Mouse (Mus musculus): ENCODE measurements around the gene Spink4. TPM values are rescaled to one million over a fixed set of nuclear protein-coding genes. Genes with fewer than 3 reads are reported as not detected.

The Spink4 gene
- total RNA-seq, 1 experiment = not detected

- DNase-seq (ENCODE audit: low read depth, low spot score) = no peak
- H3K4me3 ChIP-seq (ENCODE audit: insufficient read depth in 1 of 2, low read depth in 1 of 2, low read length in 2 of 2, poor library complexity in 1 of 2, severe bottlenecking in 1 of 2) = no peak overlapping the region
- H3K27ac ChIP-seq (ENCODE audit: insufficient read depth, low read depth, low read length, poor library complexity, severe bottlenecking) = no peak overlapping the region
- in situ Hi-C loops (cut with MboI; ENCODE audit: low sequenced_read_pairs in 2 of 2, unreplicated experiment in 2 of 2) = no loop called here
- TF ChIP-seq HCFC1 (IDR thresholded peaks at IDR 0.05; ENCODE audit: borderline replicate concordance, insufficient read depth, low read length) (no peak), ZC3H11A (IDR thresholded peaks at IDR 0.05; ENCODE audit: borderline replicate concordance, low read depth, low read length) (no peak), CHD2 (IDR thresholded peaks at IDR 0.05; ENCODE audit: low read depth, low read length) (no peak), ZNF384 (IDR thresholded peaks at IDR 0.05; ENCODE audit: low read depth, low read length) (no peak), MAFK (IDR thresholded peaks at IDR 0.05; ENCODE audit: insufficient read depth, low read depth, low read length) (no peak)
- peaks cover 0 to 6% of the 10 kb centered on the region in 2 experiments; a peak in 1 of 4 replicates for H3K4me1 ChIP-seq (ENCODE audit: control insufficient read depth in 2 of 2, insufficient read depth in 2 of 2, low read length in 2 of 2, poor library complexity in 1 of 2)
- no peaks in the 10 kb centered on the region for H3K9me3 ChIP-seq (ENCODE audit: control insufficient read depth, insufficient read depth, low read depth, low read length)
- no peaks in the 10 kb centered on the region for H3K36me3 ChIP-seq (ENCODE audit: control insufficient read depth, insufficient read depth, low read length, poor library complexity, severe bottlenecking)
- H3K9ac ChIP-seq (ENCODE audit: insufficient read depth, low read depth, low read length, poor library complexity, severe bottlenecking) = no peak overlapping the region
Observed at GRCm38 (mm10) chr4:40914287-40914867, 5.5 kb upstream of the Spink4 start.

DNA sequence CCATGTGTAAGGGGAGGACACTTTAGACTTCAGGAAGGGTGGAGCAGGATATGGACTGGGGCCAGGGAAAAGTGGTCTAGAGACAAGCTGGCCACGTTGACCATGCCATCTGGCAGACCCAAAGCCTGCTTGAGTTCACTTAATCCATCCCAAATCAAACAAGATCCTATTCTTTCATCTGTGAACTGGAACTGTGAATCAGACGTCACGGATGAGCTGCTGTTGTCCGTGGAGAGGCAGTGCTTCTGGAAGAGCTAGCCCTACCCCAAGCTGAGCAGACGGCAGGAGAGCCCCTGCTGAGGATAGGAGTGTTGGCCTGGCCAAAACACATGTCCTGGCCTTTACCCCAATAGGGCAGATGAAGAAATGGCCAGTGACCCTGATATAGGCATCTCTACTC is 3.9 kb upstream of the Spink4 start:
- in situ Hi-C loops (cut with MboI; ENCODE audit: low sequenced_read_pairs in 2 of 2, unreplicated experiment in 2 of 2) = no loop called here
- TF ChIP-seq HCFC1 (IDR thresholded peaks at IDR 0.05; ENCODE audit: borderline replicate concordance, insufficient read depth, low read length) (no peak), MAFK (IDR thresholded peaks at IDR 0.05; ENCODE audit: insufficient read depth, low read depth, low read length) (no peak), CHD2 (IDR thresholded peaks at IDR 0.05; ENCODE audit: low read depth, low read length) (no peak), ZC3H11A (IDR thresholded peaks at IDR 0.05; ENCODE audit: borderline replicate concordance, low read depth, low read length) (no peak), ZNF384 (IDR thresholded peaks at IDR 0.05; ENCODE audit: low read depth, low read length) (no peak)
- H3K9me3 ChIP-seq (ENCODE audit: control insufficient read depth, insufficient read depth, low read depth, low read length) = no peaks in the 10 kb centered on the region
- H3K27ac ChIP-seq (ENCODE audit: insufficient read depth, low read depth, low read length, poor library complexity, severe bottlenecking) = no peak overlapping the region
- DNase-seq (ENCODE audit: low read depth, low spot score) = no peak
- peaks cover 0 to 1% of the 10 kb centered on the region in 2 experiments; a peak in 1 of 4 replicates for H3K4me1 ChIP-seq (ENCODE audit: control insufficient read depth in 2 of 2, insufficient read depth in 2 of 2, low read length in 2 of 2, poor library complexity in 1 of 2)
- H3K4me3 ChIP-seq (ENCODE audit: insufficient read depth in 1 of 2, low read depth in 1 of 2, low read length in 2 of 2, poor library complexity in 1 of 2, severe bottlenecking in 1 of 2) = no peak overlapping the region
- no peaks in the 10 kb centered on the region for H3K36me3 ChIP-seq (ENCODE audit: control insufficient read depth, insufficient read depth, low read length, poor library complexity, severe bottlenecking)
- no peak overlapping the region for H3K9ac ChIP-seq (ENCODE audit: insufficient read depth, low read depth, low read length, poor library complexity, severe bottlenecking)

GRCm38 (mm10) chr4:40916592-40917155 is 3.2 kb upstream of the Spink4 start:
- no peak for DNase-seq (ENCODE audit: low read depth, low spot score)
- in situ Hi-C loops (cut with MboI; ENCODE audit: low sequenced_read_pairs in 2 of 2, unreplicated experiment in 2 of 2) = no loop called here
- no peak overlapping the region for H3K27ac ChIP-seq (ENCODE audit: insufficient read depth, low read depth, low read length, poor library complexity, severe bottlenecking)
- H3K9ac ChIP-seq (ENCODE audit: insufficient read depth, low read depth, low read length, poor library complexity, severe bottlenecking) = no peak overlapping the region
- TF ChIP-seq ZC3H11A (IDR thresholded peaks at IDR 0.05; ENCODE audit: borderline replicate concordance, low read depth, low read length) = no peak
- no peak for TF ChIP-seq ZNF384 (IDR thresholded peaks at IDR 0.05; ENCODE audit: low read depth, low read length)
- TF ChIP-seq HCFC1 (IDR thresholded peaks at IDR 0.05; ENCODE audit: borderline replicate concordance, insufficient read depth, low read length) = no peak
- TF ChIP-seq CHD2 (IDR thresholded peaks at IDR 0.05; ENCODE audit: low read depth, low read length) = no peak
- TF ChIP-seq MAFK (IDR thresholded peaks at IDR 0.05; ENCODE audit: insufficient read depth, low read depth, low read length) = no peak
- H3K36me3 ChIP-seq (ENCODE audit: control insufficient read depth, insufficient read depth, low read length, poor library complexity, severe bottlenecking) = no peaks in the 10 kb centered on the region
- no peaks in the 10 kb centered on the region for H3K4me1 ChIP-seq (ENCODE audit: control insufficient read depth in 2 of 2, insufficient read depth in 2 of 2, low read length in 2 of 2, poor library complexity in 1 of 2)
- no peaks in the 10 kb centered on the region for H3K9me3 ChIP-seq (ENCODE audit: control insufficient read depth, insufficient read depth, low read depth, low read length)
- no peak overlapping the region for H3K4me3 ChIP-seq (ENCODE audit: insufficient read depth in 1 of 2, low read depth in 1 of 2, low read length in 2 of 2, poor library complexity in 1 of 2, severe bottlenecking in 1 of 2)

DNA sequence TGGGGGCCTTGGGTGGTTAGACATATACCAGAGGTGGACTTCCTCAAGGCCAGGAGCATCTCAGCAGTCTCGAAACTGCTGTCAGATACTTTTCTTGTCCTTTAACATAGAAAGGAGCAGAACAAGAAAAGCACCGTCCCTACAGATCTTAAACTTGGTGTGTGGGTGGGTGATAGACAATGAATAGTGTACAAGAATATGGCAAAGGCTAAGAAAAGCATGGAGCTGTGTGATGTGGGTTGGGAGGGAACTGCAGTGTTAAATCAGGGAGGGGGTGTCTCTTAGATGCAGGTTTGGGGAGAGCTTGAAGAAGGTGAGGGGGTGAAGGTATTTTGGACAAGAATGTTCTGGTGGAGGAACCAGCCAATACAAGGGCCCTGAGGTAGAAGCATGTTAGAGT is 724 bp downstream of the Spink4 start:
- Histone ChIP-seq H3K4me3 (ENCODE audit: insufficient read depth in 1 of 2, low read depth in 1 of 2, low read length in 2 of 2, poor library complexity in 1 of 2, severe bottlenecking in 1 of 2) (no peak overlapping the region), H3K36me3 (ENCODE audit: control insufficient read depth, insufficient read depth, low read length, poor library complexity, severe bottlenecking) (no peaks in the 10 kb centered on the region), H3K9me3 (ENCODE audit: control insufficient read depth, insufficient read depth, low read depth, low read length) (no peaks in the 10 kb centered on the region), H3K4me1 (ENCODE audit: control insufficient read depth in 2 of 2, insufficient read depth in 2 of 2, low read length in 2 of 2, poor library complexity in 1 of 2) (peaks cover 2 to 6% of the 10 kb centered on the region in 2 experiments; a peak in 3 of 4 replicates), H3K9ac (ENCODE audit: insufficient read depth, low read depth, low read length, poor library complexity, severe bottlenecking) (no peak overlapping the region), H3K27ac (ENCODE audit: insufficient read depth, low read depth, low read length, poor library complexity, severe bottlenecking) (no peak overlapping the region)
- no peak for DNase-seq (ENCODE audit: low read depth, low spot score)
- TF ChIP-seq HCFC1 (IDR thresholded peaks at IDR 0.05; ENCODE audit: borderline replicate concordance, insufficient read depth, low read length) (no peak), ZC3H11A (IDR thresholded peaks at IDR 0.05; ENCODE audit: borderline replicate concordance, low read depth, low read length) (no peak), CHD2 (IDR thresholded peaks at IDR 0.05; ENCODE audit: low read depth, low read length) (no peak), ZNF384 (IDR thresholded peaks at IDR 0.05; ENCODE audit: low read depth, low read length) (no peak), MAFK (IDR thresholded peaks at IDR 0.05; ENCODE audit: insufficient read depth, low read depth, low read length) (no peak)
- in situ Hi-C loops (cut with MboI; ENCODE audit: low sequenced_read_pairs in 2 of 2, unreplicated experiment in 2 of 2) = no loop called here

Measured in ES-E14 (cell line).